Mouse (Mus musculus): ENCODE measurements around the gene Vmn1r65. TPM values are rescaled to one million over a fixed set of nuclear protein-coding genes. Genes with fewer than 3 reads are reported as not detected.
"Not testable (repeated sequence)": the region's sequence is repeated elsewhere in the genome, so short reads cannot be mapped to it uniquely, and the experiment has no call there.

Gene Vmn1r65
- total RNA-seq (2021), result not detected

DNA sequence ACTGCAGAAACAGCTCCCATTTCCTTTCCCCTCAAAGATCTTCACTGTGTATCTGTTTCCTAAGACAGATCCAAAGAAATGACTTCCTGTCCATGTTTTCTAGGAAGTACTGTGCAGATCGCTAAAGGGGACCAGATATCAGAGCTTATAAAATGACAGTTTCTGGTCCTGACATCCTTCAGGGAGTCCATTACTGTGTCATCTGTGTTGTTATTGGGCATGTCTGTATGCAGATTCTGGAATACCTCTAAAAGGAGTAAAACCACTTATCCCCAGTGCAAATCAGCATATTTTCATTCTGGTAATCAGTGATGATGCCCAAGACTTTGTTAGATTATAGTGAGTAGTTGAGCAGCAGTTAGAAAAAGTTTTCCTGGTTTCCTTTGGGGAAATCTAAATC lies at the start of gene Vmn1r65:
Gene Vmn1r65, minus strand, starts transcription at position 101 of the 400 bp plus-strand sequence.
- DNase-seq (ENCODE audit: low spot score in 2 of 2), result no peak
- intact Hi-C loops (cut with DNase I), result no loop called here

- intact Hi-C loops (cut with DNase I), result no loop called here
These were observed 34.1 kb upstream of the Vmn1r65 start, which contains the start of gene Nlrp4c for GRCm38 (mm10) chr7:6044861-6045260. Nlrp4c (plus strand) TSS chr7:6045161.

DNA sequence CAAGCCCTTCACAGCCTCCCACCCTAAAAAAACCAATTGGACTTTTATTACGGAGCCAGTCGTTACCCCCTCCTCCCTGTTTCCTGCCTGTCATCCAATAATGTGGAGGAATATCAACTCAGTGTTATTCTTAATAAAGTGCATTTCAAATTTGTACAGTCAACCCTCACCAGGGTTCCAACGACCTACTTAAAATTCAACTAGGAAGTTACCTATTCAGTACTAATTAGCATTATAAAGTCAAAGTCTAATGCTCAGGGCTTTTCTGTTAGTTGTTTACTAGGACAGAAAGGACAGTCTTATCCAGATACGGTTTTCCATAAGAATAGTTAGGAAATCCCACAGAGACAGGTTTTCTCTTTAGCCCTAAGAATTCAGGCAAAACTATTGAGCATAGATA lies 28.4 kb downstream of the Vmn1r65 start:
- intact Hi-C loops (cut with DNase I); DNase-seq (ENCODE audit: low spot score in 2 of 2): not testable (repeated sequence)

More at GRCm38 (mm10) chr7:6044861-6045260, 34.1 kb upstream of the Vmn1r65 start, which contains the start of gene Nlrp4c:
- DNase-seq (ENCODE audit: low spot score in 2 of 2), result no peak

- DNase-seq (ENCODE audit: low spot score in 2 of 2); intact Hi-C loops (cut with DNase I): not testable (repeated sequence)
These were observed 38.3 kb downstream of the Vmn1r65 start for GRCm38 (mm10) chr7:5972546-5972945.

Other genes with a start within 250 kb of the Vmn1r65 start
- gene Vmn1r63, start 205.6 kb downstream of the Vmn1r65 start, total RNA-seq (2021), result not detected
- gene Vmn1r64, start 126.5 kb downstream of the Vmn1r65 start, total RNA-seq (2021), result not detected
- gene Nlrp4c, start 34.2 kb upstream of the Vmn1r65 start, total RNA-seq (2021), result not detected
- gene Zfp787, start 145.0 kb upstream of the Vmn1r65 start, total RNA-seq (2021), result 10 to 100 TPM; 26.1 to 29.0 TPM
- 10 to 100 TPM; 59.9 to 62.9 TPM for gene Zfp444, start 161.2 kb upstream of the Vmn1r65 start, total RNA-seq (2021)
- gene Galp, start 186.1 kb upstream of the Vmn1r65 start, total RNA-seq (2021), result not detected
- gene Zscan5b, start 211.3 kb upstream of the Vmn1r65 start, total RNA-seq (2021), result not detected
- gene Epp13, start 241.7 kb upstream of the Vmn1r65 start, total RNA-seq (2021), result not detected